Mouse (Mus musculus) CD4-positive, CD25-positive, alpha-beta regulatory T cell, adult 2 months (primary cell): ENCODE results near the gene Hexdc.

Experiments
- DNase-seq: peaks from one replicate; pipeline ENCODE4 v3.0.0-alpha.2; 2012; ENCODE audit warnings: low read depth, low spot score

Gene Hexdc

GRCm38 (mm10) chr11:121204161-121205006 is at the start of gene Hexdc, which contains the start of gene Ogfod3:
Gene Hexdc, plus strand, starts transcription at chr11:121204433.
Gene Ogfod3, minus strand, starts transcription at chr11:121204711.
- DNase-seq, result peak; percentile 96

- DNase-seq, result no peak
These were observed 47.8 kb upstream of the Hexdc start for GRCm38 (mm10) chr11:121156411-121156891.

GRCm38 (mm10) chr11:121159971-121160370 is 44.3 kb upstream of the Hexdc start, which contains the start of gene Uts2r:
Gene Uts2r, plus strand, starts transcription at chr11:121160271.
- no peak for DNase-seq

- DNase-seq, result no peak
These were observed 43.4 kb upstream of the Hexdc start for GRCm38 (mm10) chr11:121160636-121161346.

GRCm38 (mm10) chr11:121163751-121164150 is 40.5 kb upstream of the Hexdc start:
- no peak for DNase-seq

- no peak for DNase-seq
These were observed 31.0 kb upstream of the Hexdc start for GRCm38 (mm10) chr11:121173203-121173602.

GRCm38 (mm10) chr11:121174234-121174633 is 30.0 kb upstream of the Hexdc start:
- no peak for DNase-seq

GRCm38 (mm10) chr11:121176285-121177270 is 27.7 kb upstream of the Hexdc start:
- DNase-seq, result peak; percentile 76

- no peak for DNase-seq
These were observed 14.6 kb upstream of the Hexdc start for GRCm38 (mm10) chr11:121189681-121190080.

GRCm38 (mm10) chr11:121192742-121193141 is 11.5 kb upstream of the Hexdc start:
- DNase-seq, result no peak

- no peak for DNase-seq
These were observed 10.8 kb upstream of the Hexdc start for GRCm38 (mm10) chr11:121193415-121193814.

GRCm38 (mm10) chr11:121198622-121199021 is 5.6 kb upstream of the Hexdc start:
- no peak for DNase-seq

- no peak for DNase-seq
These were observed 4.4 kb upstream of the Hexdc start for GRCm38 (mm10) chr11:121199851-121200250.

GRCm38 (mm10) chr11:121200781-121201180 is 3.5 kb upstream of the Hexdc start:
- no peak for DNase-seq

GRCm38 (mm10) chr11:121201436-121202198 is 2.6 kb upstream of the Hexdc start:
- DNase-seq, result peak; percentile 66

GRCm38 (mm10) chr11:121203859-121204160 is 423 bp upstream of the Hexdc start:
- no peak for DNase-seq

- DNase-seq, result no peak
These were observed 12.6 kb downstream of the Hexdc start for GRCm38 (mm10) chr11:121216831-121217230.

GRCm38 (mm10) chr11:121219776-121220175 is 15.5 kb downstream of the Hexdc start:
- no peak for DNase-seq

GRCm38 (mm10) chr11:121220771-121221170 is 16.5 kb downstream of the Hexdc start:
- DNase-seq, result no peak

GRCm38 (mm10) chr11:121221321-121222010 is 17.2 kb downstream of the Hexdc start:
- DNase-seq, result no peak
